ENCODE assay signal across 31 mouse cellular contexts in the genomic region with DNA sequence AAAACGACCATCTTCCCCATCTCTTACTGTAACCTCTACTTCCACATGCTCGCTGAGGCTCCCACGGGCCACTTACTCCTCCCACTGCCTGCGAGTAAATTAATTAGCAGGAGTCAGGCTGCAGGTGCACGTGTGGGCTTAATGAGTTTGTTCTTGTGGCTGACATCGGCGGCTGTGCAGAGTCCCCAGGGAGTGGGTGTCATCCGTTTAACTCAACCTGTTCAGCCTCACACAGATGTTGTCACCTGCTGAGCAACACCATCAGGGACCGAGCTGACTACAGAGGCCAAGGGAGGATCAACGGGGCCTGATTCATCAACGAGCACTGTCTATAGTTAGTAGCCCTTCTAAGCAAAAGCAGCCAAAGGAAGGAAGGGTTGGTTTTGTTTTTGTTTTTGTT.
DNase-seq lines count a peak whose midpoint lies in the region; ATAC-seq and TF ChIP-seq lines count a peak whose summit lies in the region.
"Had no signal": no experiment of that assay in that cellular context is flagged by ENCODE, and none has a peak within 500 bp of the region (broad histone marks: within the 10 kb centered on the region; RNA-seq: fewer than 3 reads in every experiment).

No protein-coding gene starts in this region.

- WGBS in thymus, adult 2 months, result 14% methylated on average over 11 of the region's 11 CpGs
- WGBS in embryonic facial prominence, embryonic 15.5 days, result 62% methylated on average over 11 of the region's 11 CpGs
- 36% methylated on average over 11 of the region's 11 CpGs for WGBS in hindbrain, embryonic 13.5 days

- H3K9me3 ChIP-seq in embryonic facial prominence, embryonic 15.5 days (replicated peaks), result no peaks in the 10 kb centered on the region
- H3K9me3 ChIP-seq in hindbrain, embryonic 13.5 days, result no peaks in the 10 kb centered on the region
- H3K9me3 ChIP-seq: embryonic facial prominence, embryonic 13.5 days; forebrain, embryonic 13.5 days; heart, embryonic 10.5 days; heart, embryonic 15.5 days; limb, embryonic 13.5 days; lung, embryonic 15.5 days; midbrain, embryonic 12.5 days; neural tube, embryonic 15.5 days; stomach, embryonic 15.5 days had no signal

- peaks cover 17% of the 10 kb centered on the region for H3K4me1 ChIP-seq in thymus, adult 2 months (replicated peaks; ENCODE audit: control insufficient read depth, insufficient read depth, low read length)
- 0 out of 2 replicates have a peak, but pooled peaks cover 7% of the 10 kb centered on the region for H3K4me1 ChIP-seq in embryonic facial prominence, embryonic 15.5 days
- H3K4me1 ChIP-seq in hindbrain, embryonic 13.5 days (replicated peaks), result peaks cover 17% of the 10 kb centered on the region
- H3K4me1 ChIP-seq: forebrain, embryonic 13.5 days; limb, embryonic 13.5 days; lung, embryonic 15.5 days; stomach, embryonic 15.5 days had no signal

- TF ChIP-seq POLR2A in thymus, adult 2 months (IDR thresholded peaks at IDR 0.05; ENCODE audit: control insufficient read depth, extremely low read depth, insufficient read depth, low read length, poor library complexity), result no peak

- H3K4me2 ChIP-seq in embryonic facial prominence, embryonic 15.5 days (replicated peaks), result no peak overlapping the region
- no peak overlapping the region for H3K4me2 ChIP-seq in hindbrain, embryonic 13.5 days
- H3K4me2 ChIP-seq: embryonic facial prominence, embryonic 13.5 days; forebrain, embryonic 13.5 days; heart, embryonic 15.5 days; limb, embryonic 13.5 days; liver, embryonic 11.5 days; lung, embryonic 15.5 days; midbrain, embryonic 12.5 days; neural tube, embryonic 15.5 days; stomach, embryonic 15.5 days had no signal

- H3K27me3 ChIP-seq in thymus, adult 2 months (ENCODE audit: control insufficient read depth, insufficient read depth, low read length), result no peaks in the 10 kb centered on the region
- H3K27me3 ChIP-seq in embryonic facial prominence, embryonic 15.5 days, result no peaks in the 10 kb centered on the region; the same call in 1 of the 2 replicates
- H3K27me3 ChIP-seq in splenic B cell, adult 2 months (ENCODE audit: control insufficient read depth, insufficient read depth, low read length, poor library complexity, severe bottlenecking), result no peaks in the 10 kb centered on the region
- peaks cover 22% of the 10 kb centered on the region; the same call in 1 of the 2 replicates for H3K27me3 ChIP-seq in hindbrain, embryonic 13.5 days
- H3K27me3 ChIP-seq: forebrain, embryonic 13.5 days; lung, embryonic 15.5 days; neural tube, embryonic 15.5 days; stomach, embryonic 15.5 days had no signal

- H3K9ac ChIP-seq in embryonic facial prominence, embryonic 15.5 days, result no peak overlapping the region
- H3K9ac ChIP-seq in hindbrain, embryonic 13.5 days, result no peak overlapping the region
- H3K9ac ChIP-seq: embryonic facial prominence, embryonic 13.5 days; forebrain, embryonic 13.5 days; heart, embryonic 15.5 days; limb, embryonic 13.5 days; lung, embryonic 15.5 days; midbrain, embryonic 12.5 days; neural tube, embryonic 15.5 days; stomach, embryonic 15.5 days had no signal

- peak; percentile 23 for DNase-seq in adrenal gland, postnatal 14 days
- no peak for DNase-seq in adrenal gland, postnatal 4 days (ENCODE audit: low spot score in 2 of 2)
- DNase-seq in thymus, adult 2 months, result no peak
- DNase-seq in thymus, postnatal 4 days, result no peak
- DNase-seq in splenic B cell, adult 2 months (ENCODE audit: low read depth, low spot score), result peak; percentile 85
- no peak for DNase-seq in left cerebral cortex, adult 8-10 months (ENCODE audit: low spot score in 2 of 2)
- DNase-seq: adrenal gland, adult 2 months; cerebellum, adult 11-12 months; cerebellum, adult 9-11 months; embryo, embryonic 11 days; gastrocnemius, postnatal 14 days; heart, adult 11 months; kidney, adult 9 months; kidney, postnatal 14 days; right cerebral cortex, postnatal 25 days had no signal

- ATAC-seq in embryonic facial prominence, embryonic 15.5 days (ENCODE audit: insufficient number of reproducible peaks, low FRiP score, low TSS enrichment, low read depth), result peak; percentile 62; the same call in 1 of the 2 replicates
- no peak for ATAC-seq in hindbrain, embryonic 13.5 days (ENCODE audit: low FRiP score)
- ATAC-seq: activated CD4-positive, CD25-positive, alpha-beta regulatory T cell, adult 4 months; forebrain, embryonic 13.5 days; hindbrain, postnatal 0 days; intestine, postnatal 0 days had no signal

- no peaks in the 10 kb centered on the region for H3K36me3 ChIP-seq in thymus, adult 2 months (ENCODE audit: control insufficient read depth, insufficient read depth, low read length)
- H3K36me3 ChIP-seq in embryonic facial prominence, embryonic 15.5 days, result no peaks in the 10 kb centered on the region
- H3K36me3 ChIP-seq in splenic B cell, adult 2 months (ENCODE audit: control insufficient read depth, insufficient read depth, low read length, poor library complexity, severe bottlenecking), result no peaks in the 10 kb centered on the region
- peaks cover 30% of the 10 kb centered on the region for H3K36me3 ChIP-seq in hindbrain, embryonic 13.5 days
- H3K36me3 ChIP-seq: embryonic facial prominence, embryonic 13.5 days; heart, embryonic 10.5 days; heart, embryonic 15.5 days; limb, embryonic 13.5 days; lung, embryonic 15.5 days; midbrain, embryonic 12.5 days; stomach, embryonic 15.5 days had no signal

- peak overlapping the region; percentile 50; the same call in 1 of the 2 replicates for H3K27ac ChIP-seq in thymus, adult 2 months (ENCODE audit: control insufficient read depth, insufficient read depth, low read length)
- no peak overlapping the region for H3K27ac ChIP-seq in embryonic facial prominence, embryonic 15.5 days (replicated peaks)
- no peak overlapping the region for H3K27ac ChIP-seq in hindbrain, embryonic 13.5 days
- H3K27ac ChIP-seq: embryonic facial prominence, embryonic 13.5 days; forebrain, embryonic 13.5 days; heart, embryonic 10.5 days; heart, embryonic 15.5 days; hindbrain, postnatal 0 days; limb, embryonic 13.5 days; lung, embryonic 15.5 days; midbrain, embryonic 12.5 days; neural tube, embryonic 15.5 days; stomach, embryonic 15.5 days had no signal

- no peak for TF ChIP-seq CTCF in thymus, adult 2 months (IDR thresholded peaks at IDR 0.05; ENCODE audit: borderline replicate concordance, control insufficient read depth, extremely low read depth, insufficient read depth, low read length, poor library complexity)

- H3K4me3 ChIP-seq in thymus, adult 2 months (ENCODE audit: control insufficient read depth, insufficient read depth, low read length), result peak overlapping the region; percentile 14; the same call in 1 of the 2 replicates
- no peak overlapping the region for H3K4me3 ChIP-seq in embryonic facial prominence, embryonic 15.5 days (replicated peaks)
- no peak overlapping the region for H3K4me3 ChIP-seq in hindbrain, embryonic 13.5 days
- H3K4me3 ChIP-seq: embryonic facial prominence, embryonic 13.5 days; forebrain, embryonic 13.5 days; heart, embryonic 10.5 days; heart, embryonic 15.5 days; limb, embryonic 13.5 days; lung, embryonic 15.5 days; megakaryocyte, embryonic 14.5 days; midbrain, embryonic 12.5 days; neural tube, embryonic 15.5 days; stomach, embryonic 15.5 days had no signal

Comparison
In these comparisons a context has a peak if more than half of its experiments do, and no peak if none do; other contexts are left out.
1. DNase-seq: peak in adrenal gland, postnatal 14 days (single experiment) and splenic B cell, adult 2 months (single experiment); none in adrenal gland, postnatal 4 days (0 of 2), thymus, adult 2 months (single experiment), thymus, postnatal 4 days (single experiment) and left cerebral cortex, adult 8-10 months (0 of 2).